Mouse (Mus musculus) mouse trophoblast stem cell (cell line): ENCODE data around the gene Diexf.

ENCODE experiments used
- in situ Hi-C, 2 experiments: fragments of 300-500 bp; cut with MseI, MboI; formaldehyde crosslinking; loops; 2 replicates in 1 of 2; 3 replicates in 1 of 2; pipeline ENCODE4 v1.15.1; 2025

Gene Diexf

GRCm38 (mm10) chr1:193086842-193087476 lies 43.1 kb downstream of the Diexf start:
- in situ Hi-C loops, result no loop called here

DNA sequence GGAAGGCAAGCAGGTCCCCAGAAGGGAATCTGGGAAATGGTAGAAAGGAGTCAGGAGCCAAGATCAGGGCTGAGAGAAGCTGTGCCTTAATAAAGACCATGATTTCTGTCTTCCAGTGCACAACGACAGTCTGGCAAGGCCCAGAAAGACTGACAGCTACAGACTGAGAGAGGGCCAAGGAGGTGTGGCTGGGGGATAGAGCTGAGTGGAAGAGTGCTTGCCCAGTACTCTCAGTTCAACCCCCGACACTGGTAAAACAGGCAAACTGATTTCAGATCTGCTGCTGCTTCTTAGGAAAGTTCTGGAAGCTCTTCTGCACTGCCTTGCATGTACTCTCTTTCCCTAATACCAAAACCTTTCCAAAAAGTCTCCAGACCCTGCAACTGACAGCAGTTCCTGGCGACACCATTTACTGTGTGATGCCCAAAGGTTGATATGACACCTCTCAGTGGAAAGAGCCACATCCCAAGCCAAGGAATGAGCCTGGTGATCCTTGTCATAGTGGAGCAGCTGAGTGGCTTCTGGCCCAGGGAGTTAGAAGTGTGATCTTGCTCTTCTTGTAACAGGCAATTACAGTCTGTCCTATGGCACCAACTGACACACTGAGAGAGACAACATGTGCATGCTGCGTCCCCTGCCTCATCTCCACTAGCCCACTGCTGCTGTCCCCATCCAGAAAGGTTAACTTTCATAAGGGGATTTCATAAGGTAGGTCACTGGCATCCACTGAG lies 43.8 kb downstream of the Diexf start:
- in situ Hi-C loops, result no loop called here

GRCm38 (mm10) chr1:193085541-193086020 lies 44.5 kb downstream of the Diexf start:
- in situ Hi-C loops, result no loop called here

GRCm38 (mm10) chr1:193084016-193084415 lies 46.1 kb downstream of the Diexf start:
- in situ Hi-C loops, result no loop called here

DNA sequence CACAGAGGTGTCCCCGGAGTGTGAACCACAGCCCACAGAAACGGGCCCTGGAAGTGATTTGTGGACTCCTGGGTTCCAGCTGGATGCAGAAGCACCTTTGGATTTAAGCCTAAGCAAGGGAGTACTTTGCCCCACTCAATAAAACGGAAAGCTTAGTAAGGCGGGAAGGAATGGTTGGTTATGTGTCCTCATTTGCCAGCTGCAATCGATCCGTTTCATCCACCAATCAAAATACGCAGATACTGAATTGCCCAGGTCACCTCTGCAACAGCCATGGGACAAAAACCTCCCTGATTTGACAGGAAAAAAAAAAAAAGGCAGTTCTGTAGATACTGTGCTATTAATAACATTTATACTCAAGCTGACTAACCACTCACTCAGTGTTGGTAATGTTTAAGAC lies 47.0 kb downstream of the Diexf start:
- in situ Hi-C loops, result no loop called here

GRCm38 (mm10) chr1:193082311-193082921 lies 47.7 kb downstream of the Diexf start:
- in situ Hi-C loops, result no loop called here

- in situ Hi-C loops, result no loop called here
Measured at GRCm38 (mm10) chr1:193062618-193063017, 67.5 kb downstream of the Diexf start.

- in situ Hi-C loops, result no loop called here
Measured at GRCm38 (mm10) chr1:193060167-193060566, 69.9 kb downstream of the Diexf start.

DNA sequence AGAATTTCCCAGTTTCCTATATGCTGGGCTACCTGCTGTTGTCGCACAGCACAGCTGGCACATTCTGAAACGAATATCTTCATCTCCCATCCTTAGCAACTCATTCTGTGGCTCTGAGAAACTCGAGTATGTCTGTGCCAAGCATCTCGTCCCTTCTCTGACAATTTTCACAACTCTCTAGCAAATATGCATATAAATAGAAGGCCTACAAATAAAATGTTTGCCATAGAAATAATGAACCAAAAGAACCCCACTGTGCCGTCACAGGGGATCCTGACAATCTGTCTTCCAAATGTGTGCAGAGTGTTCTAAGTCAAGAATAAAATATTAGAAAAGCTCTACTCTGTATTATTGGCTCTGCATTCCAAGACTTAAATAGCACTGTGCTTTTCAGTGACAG lies 70.5 kb downstream of the Diexf start:
- in situ Hi-C loops, result no loop called here

- in situ Hi-C loops, result no loop called here
Measured at GRCm38 (mm10) chr1:193054401-193054800, 75.7 kb downstream of the Diexf start.

GRCm38 (mm10) chr1:193053065-193053464 lies 77.0 kb downstream of the Diexf start:
- in situ Hi-C loops, result no loop called here

DNA sequence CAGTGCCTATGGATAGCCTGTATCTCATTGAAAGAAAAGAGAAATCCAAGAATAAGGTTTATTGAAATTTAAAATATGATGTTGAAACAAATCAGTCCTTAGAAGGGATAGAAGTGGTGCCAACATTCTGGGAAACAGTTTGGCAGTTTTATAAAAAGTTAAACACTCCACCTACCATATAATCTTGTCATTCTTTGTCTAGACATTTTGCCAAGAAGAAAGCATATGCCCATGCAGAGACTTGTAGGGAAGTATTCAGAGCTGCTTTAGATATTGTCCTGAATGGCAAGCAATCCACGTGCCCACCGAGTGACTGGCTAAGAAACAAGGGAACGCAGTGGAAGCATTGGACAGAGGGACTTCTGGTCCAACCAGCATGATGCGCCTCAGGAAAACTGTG lies 82.5 kb downstream of the Diexf start:
- in situ Hi-C loops, result no loop called here

DNA sequence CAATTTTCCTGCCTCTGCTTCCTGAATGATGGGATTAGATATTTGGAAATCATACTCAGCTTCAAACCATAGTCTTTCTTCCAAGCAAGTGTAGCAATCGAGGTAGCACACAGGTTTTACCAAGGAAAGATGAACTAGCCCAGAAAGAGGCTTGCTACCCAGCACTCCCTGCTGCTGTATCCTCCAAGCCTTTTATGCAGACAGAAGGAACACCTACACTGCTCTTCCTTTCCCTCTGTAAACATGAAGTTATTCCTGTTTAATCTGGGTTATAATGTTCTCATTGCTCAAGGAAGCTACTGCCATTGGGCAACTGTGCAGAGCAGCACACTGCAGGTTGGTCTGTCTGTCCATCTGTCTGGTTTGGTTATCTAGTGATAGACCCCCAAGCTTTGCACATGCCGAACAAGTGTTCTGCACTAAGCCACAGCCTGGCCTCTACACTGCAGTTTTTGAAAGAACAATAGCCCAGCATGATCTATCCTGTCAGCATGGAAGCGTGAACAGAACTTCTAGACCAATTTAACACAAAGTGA lies 87.2 kb downstream of the Diexf start:
- in situ Hi-C loops, result no loop called here
